Mouse (Mus musculus) ES-E14 (cell line): ENCODE measurements around the gene Cd34. TPM values are rescaled to one million over a fixed set of nuclear protein-coding genes. Genes with fewer than 3 reads are reported as not detected.

Experiments
- DNase-seq: peaks from one replicate; pipeline ENCODE4 v3.0.0-alpha.2; 2013; ENCODE audit warnings: low read depth, low spot score
- H3K27ac ChIP-seq: 2 replicates; pipeline ENCODE4 v1.5.1; 2012; ENCODE audit warnings: low read depth, mild to moderate bottlenecking, low read length, moderate library complexity, mixed read lengths; ENCODE audit not compliant: poor library complexity, insufficient read depth, severe bottlenecking
- H3K36me3 ChIP-seq: 2 replicates; pipeline ENCODE4 v1.6.1; 2012; ENCODE audit warnings: mild to moderate bottlenecking, low read length, moderate library complexity, mixed read lengths; ENCODE audit not compliant: control insufficient read depth, poor library complexity, insufficient read depth, severe bottlenecking
- H3K4me1 ChIP-seq, 2 experiments: fragments of 150-350 bp in 1 of 2; sonication (generic) in 1 of 2; 2 replicates each; pipeline ENCODE4 v1.6.1; 2012; ENCODE audit warnings: low read length in 2 of 2, mild to moderate bottlenecking in 1 of 2, mixed read lengths in 1 of 2; ENCODE audit not compliant: control insufficient read depth in 2 of 2, insufficient read depth in 2 of 2, poor library complexity in 1 of 2
- H3K4me3 ChIP-seq, 2 experiments: fragments of 150-350 bp in 1 of 2; sonication (generic) in 1 of 2; 2 replicates each; pipeline ENCODE4 v1.5.1; 2012; ENCODE audit warnings: low read length in 2 of 2, low read depth in 1 of 2, mild to moderate bottlenecking in 1 of 2, mixed read lengths in 1 of 2; ENCODE audit not compliant: insufficient read depth in 1 of 2, poor library complexity in 1 of 2, severe bottlenecking in 1 of 2
- H3K9ac ChIP-seq: 2 replicates; pipeline ENCODE4 v1.6.1; 2012; ENCODE audit warnings: low read depth, mild to moderate bottlenecking, low read length, mixed read lengths; ENCODE audit not compliant: poor library complexity, insufficient read depth, severe bottlenecking
- H3K9me3 ChIP-seq: fragments of 150-350 bp; sonication (generic); 2 replicates; pipeline ENCODE4 v1.6.1; 2012; ENCODE audit warnings: low read depth, mild to moderate bottlenecking, low read length; ENCODE audit not compliant: control insufficient read depth, insufficient read depth
- CHD2 ChIP-seq: IDR thresholded peaks from 2 replicates; pipeline ENCODE4 v1.6.1; 2014; ENCODE audit warnings: mild to moderate bottlenecking, low read depth, low read length, inconsistent platforms
- HCFC1 ChIP-seq: IDR thresholded peaks from 2 replicates; pipeline ENCODE4 v1.6.1; 2012; ENCODE audit warnings: low read length, inconsistent platforms, borderline replicate concordance; ENCODE audit not compliant: insufficient read depth
- MAFK ChIP-seq: IDR thresholded peaks from 2 replicates; pipeline ENCODE4 v1.6.1; 2014; ENCODE audit warnings: mild to moderate bottlenecking, low read depth, low read length, inconsistent platforms; ENCODE audit not compliant: insufficient read depth
- ZC3H11A ChIP-seq: IDR thresholded peaks from 2 replicates; pipeline ENCODE4 v1.6.1; 2012; ENCODE audit warnings: low read depth, mild to moderate bottlenecking, inconsistent platforms, low read length, borderline replicate concordance
- ZNF384 ChIP-seq: IDR thresholded peaks from 2 replicates; pipeline ENCODE4 v1.6.1; 2012; ENCODE audit warnings: low read depth, low read length, inconsistent platforms
- in situ Hi-C, 2 experiments: fragments of 600-800 bp; cut with MboI; formaldehyde crosslinking; loops; one replicate each; pipeline ENCODE4 v1.15.1; 2025; ENCODE audit warnings: low sequenced_read_pairs in 2 of 2, inconsistent platforms in 1 of 2; ENCODE audit not compliant: unreplicated experiment in 2 of 2
- total RNA-seq: library from RNA; depleted of rRNA; stranded (reverse); fragments of 300-350 nt; gene quantifications from 2 replicates; pipeline ENCODE4 v1.2.3, GENCODE M21; 2012

Gene Cd34
- total RNA-seq, 1 experiment = 8.4 TPM

DNA sequence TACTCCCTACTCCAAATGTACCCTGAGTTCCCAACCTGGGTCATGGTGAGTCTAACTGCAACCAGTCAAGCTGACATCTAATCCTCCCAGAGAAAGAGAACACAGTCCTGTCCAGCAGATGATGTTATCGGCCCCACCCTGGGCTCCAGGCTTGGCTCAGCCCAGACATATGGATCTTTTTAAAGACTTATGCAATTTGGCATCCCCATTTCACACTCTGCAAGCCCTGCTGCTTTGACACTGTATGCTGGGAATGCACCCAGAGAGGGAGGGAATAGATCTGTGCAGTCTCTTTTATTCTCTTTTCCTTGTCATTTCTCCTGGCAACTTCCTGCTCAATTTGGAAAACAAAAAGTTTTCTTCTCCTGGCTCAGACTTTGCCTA is 8.7 kb upstream of the Cd34 start:
- in situ Hi-C loops = no loop called here
- Histone ChIP-seq H3K27ac (no peak overlapping the region), H3K9ac (no peak overlapping the region), H3K9me3 (no peaks in the 10 kb centered on the region), H3K36me3 (no peaks in the 10 kb centered on the region), H3K4me1 (peaks cover 0 to 5% of the 10 kb centered on the region in 2 experiments; a peak in 1 of 4 replicates), H3K4me3 (no peak overlapping the region)
- no peak for DNase-seq
- TF ChIP-seq MAFK = no peak
- no peak for TF ChIP-seq CHD2
- no peak for TF ChIP-seq HCFC1
- no peak for TF ChIP-seq ZC3H11A
- TF ChIP-seq ZNF384 = no peak

DNA sequence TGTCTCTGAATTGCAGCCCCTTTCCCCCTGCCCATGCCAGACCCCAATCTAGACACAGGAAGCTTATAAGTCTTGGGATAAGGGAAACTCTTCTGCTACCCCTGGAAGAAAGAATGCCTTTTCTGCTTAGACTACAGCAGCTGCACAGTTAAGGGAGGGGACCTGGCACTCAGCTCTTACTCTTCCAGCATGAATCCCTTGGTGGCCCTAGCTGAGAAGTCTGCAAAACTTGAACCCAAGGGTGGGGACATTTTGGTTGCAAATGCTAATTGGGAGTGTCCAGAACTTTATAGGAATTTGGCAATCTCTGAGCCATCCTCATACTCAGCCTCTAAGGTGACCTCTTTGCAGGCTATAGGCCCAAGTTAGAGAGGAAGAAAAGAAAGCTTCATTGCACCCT is 7.9 kb upstream of the Cd34 start:
- in situ Hi-C loops = no loop called here

DNA sequence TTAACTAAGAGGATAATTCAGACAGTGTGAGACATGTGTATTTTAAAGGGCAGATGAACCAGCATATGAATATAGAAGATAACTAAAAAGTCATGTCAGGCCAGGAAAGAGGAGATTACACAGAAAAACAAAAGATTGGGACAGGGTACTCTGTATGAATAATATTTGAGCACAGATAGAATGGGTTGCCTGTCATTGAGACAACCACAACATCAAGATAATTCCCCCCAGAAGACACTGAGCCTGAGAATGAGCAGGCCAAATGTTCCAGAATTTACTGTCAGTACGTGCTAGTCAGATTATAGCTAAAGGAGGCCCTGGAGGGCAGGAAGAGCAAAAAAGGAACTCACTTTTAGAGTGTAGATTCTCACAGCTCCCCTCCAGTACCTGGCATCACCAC is 3.3 kb upstream of the Cd34 start:
- Histone ChIP-seq H3K36me3 (no peaks in the 10 kb centered on the region), H3K4me1 (0 out of 4 replicates have a peak, but pooled peaks cover 0 to 3% of the 10 kb centered on the region in 2 experiments), H3K9me3 (no peaks in the 10 kb centered on the region), H3K4me3 (no peak overlapping the region), H3K9ac (no peak overlapping the region), H3K27ac (no peak overlapping the region)
- DNase-seq = no peak
- in situ Hi-C loops = no loop called here
- no peak for TF ChIP-seq CHD2
- no peak for TF ChIP-seq HCFC1
- TF ChIP-seq ZNF384 = no peak
- no peak for TF ChIP-seq MAFK
- no peak for TF ChIP-seq ZC3H11A

More for the DNA sequence above, 7.9 kb upstream of the Cd34 start:
- TF ChIP-seq HCFC1 = no peak
- no peak for TF ChIP-seq ZC3H11A
- no peak for TF ChIP-seq ZNF384
- no peak for TF ChIP-seq MAFK
- no peak for TF ChIP-seq CHD2
- Histone ChIP-seq H3K9ac (no peak overlapping the region), H3K27ac (no peak overlapping the region), H3K4me3 (no peak overlapping the region), H3K9me3 (no peaks in the 10 kb centered on the region), H3K4me1 (peaks cover 0 to 5% of the 10 kb centered on the region in 2 experiments; a peak in 1 of 4 replicates), H3K36me3 (no peaks in the 10 kb centered on the region)
- no peak for DNase-seq

DNA sequence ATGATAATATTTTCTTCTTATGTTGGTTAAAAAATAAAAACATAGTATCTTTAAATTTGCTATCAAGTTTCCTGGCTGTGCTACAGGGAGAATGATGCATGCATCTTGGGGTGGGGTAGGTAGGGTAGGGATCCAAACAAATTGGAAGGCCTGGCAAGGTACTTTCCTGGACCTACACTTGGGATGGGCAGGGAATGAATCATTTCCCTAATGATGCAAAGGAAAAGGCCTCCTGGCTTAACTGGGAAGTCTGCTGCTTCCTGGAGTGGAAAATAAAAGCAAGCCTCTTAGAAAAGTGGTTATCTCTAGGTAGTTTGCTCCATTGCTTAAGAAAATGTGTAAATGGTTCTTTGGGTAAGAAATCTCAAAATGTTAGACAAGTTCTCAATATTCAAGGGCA is 2.9 kb downstream of the Cd34 start:
- Histone ChIP-seq H3K4me1 (0 out of 4 replicates have a peak, but pooled peaks cover 0 to 3% of the 10 kb centered on the region in 2 experiments), H3K27ac (no peak overlapping the region), H3K9ac (no peak overlapping the region), H3K9me3 (no peaks in the 10 kb centered on the region), H3K36me3 (no peaks in the 10 kb centered on the region), H3K4me3 (no peak overlapping the region)
- DNase-seq = no peak
- TF ChIP-seq ZC3H11A = no peak
- no peak for TF ChIP-seq CHD2
- in situ Hi-C loops = no loop called here

DNA sequence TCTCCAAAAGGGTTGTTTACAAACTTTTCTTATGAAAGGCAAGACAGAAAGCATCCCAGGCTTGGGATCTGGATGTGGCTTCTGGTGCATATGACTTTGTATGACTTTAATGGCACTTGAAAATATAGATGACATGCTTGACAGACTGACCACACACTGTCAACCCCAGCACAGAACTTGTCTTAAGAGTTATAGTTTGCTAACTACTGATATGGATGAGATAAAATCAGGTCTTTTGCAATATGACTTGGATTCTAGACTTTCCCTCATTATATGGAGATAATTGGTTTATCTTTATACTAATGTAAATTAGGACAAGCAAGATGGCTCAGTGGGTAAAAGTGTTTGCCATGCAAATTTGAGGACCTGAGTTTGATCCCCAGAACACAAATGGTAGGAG is 4.3 kb downstream of the Cd34 start:
- no peak for DNase-seq
- TF ChIP-seq CHD2 = no peak
- TF ChIP-seq HCFC1 = no peak
- no peak for TF ChIP-seq ZNF384
- no peak for TF ChIP-seq ZC3H11A
- no peak for TF ChIP-seq MAFK
- in situ Hi-C loops = no loop called here
- Histone ChIP-seq H3K4me1 (0 out of 4 replicates have a peak, but pooled peaks cover 0 to 3% of the 10 kb centered on the region in 2 experiments), H3K9me3 (no peaks in the 10 kb centered on the region), H3K27ac (no peak overlapping the region), H3K4me3 (no peak overlapping the region), H3K9ac (no peak overlapping the region), H3K36me3 (no peaks in the 10 kb centered on the region)
